Mouse (Mus musculus): ENCODE measurements around the gene Ift80.

DNA sequence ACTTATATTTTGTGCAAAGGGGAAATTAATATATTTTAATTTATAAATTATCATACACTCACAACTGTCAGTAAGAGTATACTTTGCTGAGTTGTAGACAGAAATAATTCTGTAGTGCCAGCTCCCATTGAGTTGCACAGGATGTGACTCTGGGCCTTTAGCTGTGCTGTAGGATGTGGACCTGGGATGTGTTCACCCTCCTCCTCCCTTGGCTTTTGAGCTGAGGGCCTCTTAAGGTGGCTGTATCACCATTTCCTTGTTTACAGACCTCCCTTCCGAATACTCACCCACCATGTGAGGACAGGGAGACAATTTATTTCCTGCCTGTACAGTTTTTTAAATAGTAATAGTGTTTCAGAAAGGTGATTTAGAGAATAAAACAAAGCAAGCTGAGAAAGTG, 30.8 kb downstream of the Ift80 start:
- no peak for TF ChIP-seq CTCF (IDR thresholded peaks at IDR 0.05; ENCODE audit: low read depth, low read length)
- no peak for TF ChIP-seq POLR2A (IDR thresholded peaks at IDR 0.05; ENCODE audit: borderline replicate concordance, low read depth, low read length)

Data from bone marrow macrophage, adult 2 months (primary cell).